Mouse (Mus musculus): Measurements from ENCODE around the gene Tradd.

Tradd gene

GRCm38 (mm10) chr8:105270916-105271186 is 6.4 kb upstream of the Tradd start:
- no peak for DNase-seq (ENCODE audit: extremely low spot score, low spot score)

GRCm38 (mm10) chr8:105270101-105270915 is 5.9 kb upstream of the Tradd start:
- no peak for DNase-seq (ENCODE audit: extremely low spot score, low spot score)

GRCm38 (mm10) chr8:105269461-105269947 is 5.1 kb upstream of the Tradd start, which contains the start of gene Hsf4:
Hsf4 (plus strand) TSS chr8:105269801.
- DNase-seq (ENCODE audit: extremely low spot score, low spot score), result no peak

- DNase-seq (ENCODE audit: extremely low spot score, low spot score), result no peak
Observed at GRCm38 (mm10) chr8:105269075-105269458, 4.7 kb upstream of the Tradd start.

GRCm38 (mm10) chr8:105268342-105269074 is 4.1 kb upstream of the Tradd start:
- peak; percentile 80 for DNase-seq (ENCODE audit: extremely low spot score, low spot score)

GRCm38 (mm10) chr8:105266775-105267174 is 2.4 kb upstream of the Tradd start:
- DNase-seq (ENCODE audit: extremely low spot score, low spot score), result peak; percentile 15

GRCm38 (mm10) chr8:105265128-105265527 is 719 bp upstream of the Tradd start:
- no peak for DNase-seq (ENCODE audit: extremely low spot score, low spot score)

GRCm38 (mm10) chr8:105263244-105263912 is 1.0 kb downstream of the Tradd start:
- no peak for DNase-seq (ENCODE audit: extremely low spot score, low spot score)

GRCm38 (mm10) chr8:105261326-105261980 is 3.0 kb downstream of the Tradd start:
- no peak for DNase-seq (ENCODE audit: extremely low spot score, low spot score)

- DNase-seq (ENCODE audit: extremely low spot score, low spot score), result no peak
Observed at GRCm38 (mm10) chr8:105260371-105261099, 3.9 kb downstream of the Tradd start.

- DNase-seq (ENCODE audit: extremely low spot score, low spot score), result peak; percentile 86
Observed at GRCm38 (mm10) chr8:105259721-105260320, 4.6 kb downstream of the Tradd start.

GRCm38 (mm10) chr8:105258911-105259720 is 5.3 kb downstream of the Tradd start:
- peak; percentile 64 for DNase-seq (ENCODE audit: extremely low spot score, low spot score)

- DNase-seq (ENCODE audit: extremely low spot score, low spot score), result no peak
Observed at GRCm38 (mm10) chr8:105257318-105258114, 6.9 kb downstream of the Tradd start.

GRCm38 (mm10) chr8:105254966-105255350 is 9.5 kb downstream of the Tradd start, which contains the start of gene B3gnt9:
B3gnt9 (minus strand) TSS chr8:105255153.
- peak; percentile 70 for DNase-seq (ENCODE audit: extremely low spot score, low spot score)

GRCm38 (mm10) chr8:105254152-105254965 is 10.1 kb downstream of the Tradd start:
- peak; percentile 88 for DNase-seq (ENCODE audit: extremely low spot score, low spot score)

GRCm38 (mm10) chr8:105253766-105254151 is 10.7 kb downstream of the Tradd start:
- DNase-seq (ENCODE audit: extremely low spot score, low spot score), result no peak

GRCm38 (mm10) chr8:105252680-105253537 is 11.5 kb downstream of the Tradd start:
- no peak for DNase-seq (ENCODE audit: extremely low spot score, low spot score)

Data from neural tube, embryonic 10.5 days (tissue).